Mouse (Mus musculus) MEL (cell line): ENCODE results near the gene Gm20388. TPM values are rescaled to one million over a fixed set of nuclear protein-coding genes. Genes with fewer than 3 reads are reported as not detected.

Source experiments
- DNase-seq: peaks from one replicate; pipeline ENCODE4 v3.0.0; 2011; ENCODE audit warnings: low read depth, low spot score
- H3K27ac ChIP-seq: 2 replicates; pipeline ENCODE4 v1.5.1; 2012; ENCODE audit warnings: low read depth, mild to moderate bottlenecking, control low read depth, low read length, moderate library complexity; ENCODE audit not compliant: control insufficient read depth
- H3K27me3 ChIP-seq, 2 experiments: fragments of 150-350 bp in 1 of 2; sonication (generic) in 1 of 2; 2 replicates each; pipeline ENCODE4 v1.6.1; 2012; ENCODE audit warnings: low read length in 2 of 2, mild to moderate bottlenecking in 2 of 2, improper control_type of control experiment in 1 of 2, moderate library complexity in 1 of 2; ENCODE audit not compliant: insufficient read depth in 2 of 2, control insufficient read depth in 1 of 2
- H3K36me3 ChIP-seq, 2 experiments: 2 replicates each; pipeline ENCODE4 v1.6.1; 2012 to 2014; ENCODE audit warnings: low read length in 2 of 2, improper control_type of control experiment in 1 of 2, inconsistent platforms in 1 of 2, mild to moderate bottlenecking in 1 of 2; ENCODE audit not compliant: insufficient read depth in 2 of 2, control insufficient read depth in 1 of 2
- H3K4me1 ChIP-seq, 2 experiments: fragments of 150-350 bp in 1 of 2; sonication (generic) in 1 of 2; 2 replicates each; pipeline ENCODE4 v1.6.1; 2012; ENCODE audit warnings: low read length in 2 of 2, improper control_type of control experiment in 1 of 2, mild to moderate bottlenecking in 1 of 2; ENCODE audit not compliant: insufficient read depth in 2 of 2, control insufficient read depth in 1 of 2
- H3K4me3 ChIP-seq, 2 experiments: fragments of 150-350 bp in 1 of 2; sonication (generic) in 1 of 2; 2 replicates each; pipeline ENCODE4 v1.5.1; 2012; ENCODE audit warnings: low read depth in 2 of 2, low read length in 2 of 2, mild to moderate bottlenecking in 2 of 2, moderate library complexity in 2 of 2, control low read depth in 1 of 2, improper control_type of control experiment in 1 of 2; ENCODE audit not compliant: control insufficient read depth in 1 of 2, insufficient read depth in 1 of 2
- H3K79me2 ChIP-seq: 2 replicates; pipeline ENCODE4 v1.6.1; 2012; ENCODE audit warnings: mild to moderate bottlenecking, low read length, moderate library complexity; ENCODE audit not compliant: control insufficient read depth, poor library complexity, insufficient read depth
- H3K9ac ChIP-seq: 2 replicates; pipeline ENCODE4 v1.6.1; 2012; ENCODE audit warnings: low read depth, mild to moderate bottlenecking, control low read depth, low read length, moderate library complexity; ENCODE audit not compliant: control insufficient read depth, poor library complexity, severe bottlenecking
- H3K9me3 ChIP-seq: fragments of 150-350 bp; sonication (generic); replicated peaks from 2 replicates; pipeline ENCODE4 v1.6.1; 2012; ENCODE audit warnings: mild to moderate bottlenecking, low read length, improper control_type of control experiment, moderate library complexity; ENCODE audit not compliant: insufficient read depth
- CTCF ChIP-seq, 3 experiments: IDR thresholded peaks in 2 of 3; conservative IDR thresholded peaks in 1 of 3; 2 replicates each; pipeline ENCODE4 v1.5.1; 2011 to 2012; ENCODE audit warnings: low read length in 3 of 3, low read depth in 2 of 3, mild to moderate bottlenecking in 2 of 3, improper control_type of control experiment in 1 of 3, inconsistent platforms in 1 of 3, mixed read lengths in 1 of 3, moderate library complexity in 1 of 3; ENCODE audit not compliant: control insufficient read depth in 1 of 3, insufficient read depth in 1 of 3, poor library complexity in 1 of 3, severe bottlenecking in 1 of 3
- E2F4 ChIP-seq: IDR thresholded peaks from 2 replicates; pipeline ENCODE4 v1.6.1; 2011; ENCODE audit warnings: low read depth, low read length, improper control_type of control experiment, borderline replicate concordance
- ELF1 ChIP-seq: IDR thresholded peaks from 2 replicates; pipeline ENCODE4 v1.6.1; 2014; ENCODE audit warnings: low read depth, mild to moderate bottlenecking, inconsistent platforms, low read length, improper control_type of control experiment, moderate library complexity
- ETS1 ChIP-seq: IDR thresholded peaks from 2 replicates; pipeline ENCODE4 v1.6.1; 2012; ENCODE audit warnings: low read depth, mild to moderate bottlenecking, inconsistent platforms, low read length, improper control_type of control experiment, moderate library complexity
- GABPA ChIP-seq: IDR thresholded peaks from 2 replicates; pipeline ENCODE4 v1.6.1; 2012; ENCODE audit warnings: low read depth, mild to moderate bottlenecking, inconsistent platforms, low read length, improper control_type of control experiment, moderate library complexity
- GATA1 ChIP-seq: IDR thresholded peaks from 2 replicates; pipeline ENCODE4 v1.6.1; 2011; ENCODE audit warnings: low read depth, low read length, improper control_type of control experiment
- JUND ChIP-seq: IDR thresholded peaks from 2 replicates; pipeline ENCODE4 v1.6.1; 2011; ENCODE audit warnings: low read depth, mild to moderate bottlenecking, improper control_type of control experiment, low read length
- MAFK ChIP-seq: IDR thresholded peaks from 2 replicates; pipeline ENCODE4 v1.6.1; 2011; ENCODE audit warnings: low read depth, mild to moderate bottlenecking, low read length, improper control_type of control experiment, borderline replicate concordance
- MXI1 ChIP-seq: IDR thresholded peaks from 2 replicates; pipeline ENCODE4 v1.6.1; 2011; ENCODE audit warnings: mild to moderate bottlenecking, low read depth, low read length, improper control_type of control experiment
- MYB ChIP-seq: IDR thresholded peaks from 2 replicates; pipeline ENCODE4 v1.6.1; 2011; ENCODE audit warnings: mild to moderate bottlenecking, low read depth, low read length, improper control_type of control experiment
- MYC ChIP-seq: IDR thresholded peaks from 2 replicates; pipeline ENCODE4 v1.6.1; 2011; ENCODE audit warnings: low read depth, mild to moderate bottlenecking, low read length, improper control_type of control experiment, moderate library complexity
- NELFE ChIP-seq: IDR thresholded peaks from 2 replicates; pipeline ENCODE4 v1.6.1; 2011; ENCODE audit warnings: low read depth, low read length, improper control_type of control experiment
- NRF1 ChIP-seq: IDR thresholded peaks from 2 replicates; pipeline ENCODE4 v1.6.1; 2014; ENCODE audit warnings: low read depth, mild to moderate bottlenecking, inconsistent platforms, low read length, improper control_type of control experiment, moderate library complexity; ENCODE audit not compliant: poor library complexity, insufficient read depth, severe bottlenecking
- POLR2AphosphoS2 ChIP-seq: IDR thresholded peaks from 2 replicates; pipeline ENCODE4 v1.6.1; 2011; ENCODE audit warnings: low read length, improper control_type of control experiment
- POLR2AphosphoS5 ChIP-seq: IDR thresholded peaks from 2 replicates; pipeline ENCODE4 v1.6.1; 2012; ENCODE audit warnings: low read depth, borderline replicate concordance, mild to moderate bottlenecking, inconsistent platforms, low read length, moderate library complexity, mixed read lengths
- RAD21 ChIP-seq: IDR thresholded peaks from 2 replicates; pipeline ENCODE4 v1.6.1; 2011; ENCODE audit warnings: mild to moderate bottlenecking, low read depth, low read length, improper control_type of control experiment
- SIN3A ChIP-seq: IDR thresholded peaks from 2 replicates; pipeline ENCODE4 v1.6.1; 2012; ENCODE audit warnings: low read length, improper control_type of control experiment, inconsistent platforms
- SMC3 ChIP-seq: IDR thresholded peaks from 2 replicates; pipeline ENCODE4 v1.6.1; 2011; ENCODE audit warnings: low read depth, low read length, improper control_type of control experiment
- TAL1 ChIP-seq: IDR thresholded peaks from 2 replicates; pipeline ENCODE4 v1.6.1; 2012; ENCODE audit warnings: mild to moderate bottlenecking, inconsistent platforms, low read length, moderate library complexity, mixed read lengths
- TBP ChIP-seq: IDR thresholded peaks from 2 replicates; pipeline ENCODE4 v1.8.0; 2011; ENCODE audit warnings: low read depth, low read length, improper control_type of control experiment
- USF1 ChIP-seq: IDR thresholded peaks from 2 replicates; pipeline ENCODE4 v1.6.1; 2014; ENCODE audit warnings: low read depth, mild to moderate bottlenecking, inconsistent platforms, low read length, improper control_type of control experiment, moderate library complexity
- ZC3H11A ChIP-seq: IDR thresholded peaks from 2 replicates; pipeline ENCODE4 v1.6.1; 2012; ENCODE audit warnings: low read depth, mild to moderate bottlenecking, inconsistent platforms, low read length, improper control_type of control experiment
- ZNF384 ChIP-seq: IDR thresholded peaks from 2 replicates; pipeline ENCODE4 v1.6.1; 2012; ENCODE audit warnings: low read depth, mild to moderate bottlenecking, inconsistent platforms, low read length, improper control_type of control experiment
- polyA plus RNA-seq, 2 experiments: library from polyadenylated mRNA; stranded (reverse) in 1 of 2; unstranded in 1 of 2; fragments of >175 nt in 1 of 2; fragments of >200 nt in 1 of 2; gene quantifications; 2 replicates each; pipeline versions ENCODE4 v1.2.1 to v1.2.4; 2012; ENCODE audit warnings: low replicate concordance in 2 of 2, low read depth in 1 of 2; ENCODE audit not compliant: insufficient read length in 2 of 2, insufficient read depth in 1 of 2, missing spikeins in 1 of 2
- total RNA-seq: library from RNA; depleted of rRNA; stranded (reverse); fragments of 300-350 nt; gene quantifications from 2 replicates; pipeline ENCODE4 v1.2.3, GENCODE M21; 2012

Gene Gm20388
- total and polyA plus RNA-seq, 3 experiments: 11.1 to 17.8 TPM; not detected in 1

- Histone ChIP-seq H3K9ac (no peak overlapping the region), H3K4me3 (no peak overlapping the region), H3K79me2 (no peaks in the 10 kb centered on the region), H3K27ac (no peak overlapping the region), H3K9me3 (no peaks in the 10 kb centered on the region), H3K27me3 (peaks cover 0 to 2% of the 10 kb centered on the region in 2 experiments; a peak in 2 of 4 replicates), H3K36me3 (0 out of 4 replicates have a peak, but pooled peaks cover 0 to 2% of the 10 kb centered on the region in 2 experiments), H3K4me1 (peaks cover 5 to 8% of the 10 kb centered on the region in 2 experiments)
- TF ChIP-seq GABPA: no peak
- TF ChIP-seq NELFE: no peak
- no peak for TF ChIP-seq ELF1
- no peak for TF ChIP-seq USF1
- TF ChIP-seq MYB: no peak
- no peak for TF ChIP-seq MAFK
- TF ChIP-seq TBP: no peak
- TF ChIP-seq MYC: no peak
- no peak for TF ChIP-seq TAL1
- no peak for TF ChIP-seq POLR2AphosphoS5
- no peak for TF ChIP-seq JUND
- TF ChIP-seq ETS1: no peak
- no peak for TF ChIP-seq NRF1
- TF ChIP-seq CTCF (IDR thresholded peaks at IDR 0.05 in 2 of 3, conservative IDR thresholded peaks at IDR 0.05 in 1 of 3; ENCODE audit: control insufficient read depth in 1 of 3, insufficient read depth in 1 of 3, low read depth in 2 of 3, low read length in 3 of 3, poor library complexity in 1 of 3, severe bottlenecking in 1 of 3): no peak; a peak in 1 of 6 replicates
- TF ChIP-seq POLR2AphosphoS2: no peak
- no peak for TF ChIP-seq GATA1
- DNase-seq: no peak
Observed at GRCm38 (mm10) chr8:121924681-121925080, 2014.0 kb downstream of the Gm20388 start.

GRCm38 (mm10) chr8:121925624-121926023, 2015.0 kb downstream of the Gm20388 start:
- TF ChIP-seq E2F4 (no peak), SMC3 (peak; percentile 81), RAD21 (peak; percentile 77), SIN3A (peak; percentile 42; the same call in 1 of the 2 replicates), ZNF384 (peak; percentile 22; the same call in 1 of the 2 replicates), MXI1 (peak; percentile 41; the same call in 1 of the 2 replicates), USF1 (no peak), ZC3H11A (peak; percentile 64), CTCF (IDR thresholded peaks at IDR 0.05 in 2 of 3, conservative IDR thresholded peaks at IDR 0.05 in 1 of 3; ENCODE audit: control insufficient read depth in 1 of 3, insufficient read depth in 1 of 3, low read depth in 2 of 3, low read length in 3 of 3, poor library complexity in 1 of 3, severe bottlenecking in 1 of 3) (peak; percentile 90 to 95 (median 94))
- peak; percentile 89 for DNase-seq
- 0 out of 2 replicates have a peak overlapping the region, but pooled peaks have one; percentile 43 for H3K9ac ChIP-seq

More at GRCm38 (mm10) chr8:121925624-121926023, 2015.0 kb downstream of the Gm20388 start:
- 0 out of 4 replicates have a peak, but pooled peaks cover 0 to 2% of the 10 kb centered on the region in 2 experiments for H3K36me3 ChIP-seq
- H3K4me1 ChIP-seq: peaks cover 5 to 8% of the 10 kb centered on the region in 2 experiments
- H3K27me3 ChIP-seq: peaks cover 0 to 2% of the 10 kb centered on the region in 2 experiments; a peak in 2 of 4 replicates
- H3K27ac ChIP-seq: no peak overlapping the region
- H3K9me3 ChIP-seq: no peaks in the 10 kb centered on the region
- H3K79me2 ChIP-seq: no peaks in the 10 kb centered on the region
- peak overlapping the region in 1 of 2 experiments; percentile 4; a peak in 2 of 4 replicates for H3K4me3 ChIP-seq
